Mouse (Mus musculus): ENCODE measurements around the gene Krtap19-5. TPM values are rescaled to one million over a fixed set of nuclear protein-coding genes. Genes with fewer than 3 reads are reported as not detected.

Gene Krtap19-5
- polyA plus RNA-seq, 1 experiment from 2014 or later = not detected

GRCm38 (mm10) chr16:88874169-88874568, 22.1 kb downstream of the Krtap19-5 start, which contains the start of gene Krtap19-2:
TSS of gene Krtap19-2 (minus strand) at chr16:88874269.
- no peak for TF ChIP-seq CTCF (IDR thresholded peaks at IDR 0.05; ENCODE audit: low read depth)
- DNase-seq (ENCODE audit: low spot score) (no peak), ATAC-seq (replicated peaks; ENCODE audit: low FRiP score, low read depth) (no peak)
- Histone ChIP-seq H3K4me1 (replicated peaks; ENCODE audit: insufficient read depth, low read length) (no peaks in the 10 kb centered on the region), H3K9me3 (replicated peaks; ENCODE audit: low read length) (no peaks in the 10 kb centered on the region), H3K27me3 (ENCODE audit: insufficient read depth, low read length) (no peaks in the 10 kb centered on the region), H3K27ac (no peak within 1 kb of the TSS), H3K9ac (ENCODE audit: low read depth, low read length) (no peak within 1 kb of the TSS), H3K36me3 (ENCODE audit: insufficient read depth, low read length) (no peaks in the 10 kb centered on the region), H3K4me2 (ENCODE audit: low read length) (no peak within 1 kb of the TSS), H3K4me3 (replicated peaks; ENCODE audit: low read depth, low read length) (no peak within 1 kb of the TSS)
- 96% methylated on average over 3 of the region's 3 CpGs for WGBS

DNA sequence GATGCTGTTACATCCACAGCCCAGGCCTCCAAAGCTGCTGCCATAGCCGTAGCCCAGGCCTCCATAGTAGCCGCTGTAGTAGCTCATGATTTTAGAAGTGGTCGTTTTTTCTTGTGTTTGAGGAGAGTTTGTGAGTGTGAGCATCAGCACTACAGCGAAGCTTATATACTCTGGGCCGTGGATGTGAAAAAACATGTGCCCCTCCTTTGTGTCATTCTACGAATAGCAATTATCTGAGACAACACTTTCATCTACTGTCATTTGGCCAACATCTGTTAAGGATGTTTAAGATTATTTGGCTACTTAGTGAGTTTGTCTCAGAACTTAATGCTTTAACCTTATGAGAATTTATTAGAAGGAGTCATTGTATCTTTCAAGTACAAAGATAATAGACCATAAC, 26.9 kb downstream of the Krtap19-5 start, which contains the start of gene Krtap19-1:
Krtap19-1 (minus strand) TSS at position 101 of the 400 bp plus-strand sequence.
- Histone ChIP-seq H3K27ac (no peak within 1 kb of the TSS), H3K4me2 (ENCODE audit: low read length) (no peak within 1 kb of the TSS), H3K4me3 (replicated peaks; ENCODE audit: low read depth, low read length) (no peak within 1 kb of the TSS), H3K9ac (ENCODE audit: low read depth, low read length) (no peak within 1 kb of the TSS), H3K27me3 (ENCODE audit: insufficient read depth, low read length) (no peaks in the 10 kb centered on the region), H3K36me3 (ENCODE audit: insufficient read depth, low read length) (no peaks in the 10 kb centered on the region), H3K9me3 (replicated peaks; ENCODE audit: low read length) (no peaks in the 10 kb centered on the region), H3K4me1 (replicated peaks; ENCODE audit: insufficient read depth, low read length) (no peaks in the 10 kb centered on the region)
- no peak for TF ChIP-seq CTCF (IDR thresholded peaks at IDR 0.05; ENCODE audit: low read depth)
- ATAC-seq (replicated peaks; ENCODE audit: low FRiP score, low read depth) = no peak
- no peak for DNase-seq (ENCODE audit: low spot score)
- 90% methylated on average over 6 of the region's 6 CpGs for WGBS

GRCm38 (mm10) chr16:88864887-88865407, 31.3 kb downstream of the Krtap19-5 start:
- H3K9ac ChIP-seq (ENCODE audit: low read depth, low read length) = no peak overlapping the region
- no peak overlapping the region for H3K4me2 ChIP-seq (ENCODE audit: low read length)
- DNase-seq (ENCODE audit: low spot score) (no peak), ATAC-seq (replicated peaks; ENCODE audit: low FRiP score, low read depth) (no peak)
- no peak for TF ChIP-seq CTCF (IDR thresholded peaks at IDR 0.05; ENCODE audit: low read depth)
- 50% methylated on average over 4 of the region's 4 CpGs for WGBS
- no peaks in the 10 kb centered on the region for H3K36me3 ChIP-seq (ENCODE audit: insufficient read depth, low read length)
- H3K27ac ChIP-seq = no peak overlapping the region
- H3K9me3 ChIP-seq (replicated peaks; ENCODE audit: low read length) = no peaks in the 10 kb centered on the region
- no peaks in the 10 kb centered on the region for H3K4me1 ChIP-seq (replicated peaks; ENCODE audit: insufficient read depth, low read length)
- H3K27me3 ChIP-seq (ENCODE audit: insufficient read depth, low read length) = no peaks in the 10 kb centered on the region
- no peak overlapping the region for H3K4me3 ChIP-seq (replicated peaks; ENCODE audit: low read depth, low read length)

- DNase-seq (ENCODE audit: low spot score) (peak; percentile 33), ATAC-seq (replicated peaks; ENCODE audit: low FRiP score, low read depth) (no peak)
- peak; percentile 83 for TF ChIP-seq CTCF (IDR thresholded peaks at IDR 0.05; ENCODE audit: low read depth)
- H3K4me2 ChIP-seq (ENCODE audit: low read length) = no peak overlapping the region
- H3K36me3 ChIP-seq (ENCODE audit: insufficient read depth, low read length) = no peaks in the 10 kb centered on the region
- WGBS = 14% methylated on average over 5 of the region's 5 CpGs
- no peaks in the 10 kb centered on the region for H3K27me3 ChIP-seq (ENCODE audit: insufficient read depth, low read length)
- no peaks in the 10 kb centered on the region for H3K4me1 ChIP-seq (replicated peaks; ENCODE audit: insufficient read depth, low read length)
- no peak overlapping the region for H3K9ac ChIP-seq (ENCODE audit: low read depth, low read length)
- no peak overlapping the region for H3K4me3 ChIP-seq (replicated peaks; ENCODE audit: low read depth, low read length)
- no peak overlapping the region for H3K27ac ChIP-seq
- no peaks in the 10 kb centered on the region for H3K9me3 ChIP-seq (replicated peaks; ENCODE audit: low read length)
Observed at GRCm38 (mm10) chr16:88851450-88851849, 44.8 kb downstream of the Krtap19-5 start.

DNA sequence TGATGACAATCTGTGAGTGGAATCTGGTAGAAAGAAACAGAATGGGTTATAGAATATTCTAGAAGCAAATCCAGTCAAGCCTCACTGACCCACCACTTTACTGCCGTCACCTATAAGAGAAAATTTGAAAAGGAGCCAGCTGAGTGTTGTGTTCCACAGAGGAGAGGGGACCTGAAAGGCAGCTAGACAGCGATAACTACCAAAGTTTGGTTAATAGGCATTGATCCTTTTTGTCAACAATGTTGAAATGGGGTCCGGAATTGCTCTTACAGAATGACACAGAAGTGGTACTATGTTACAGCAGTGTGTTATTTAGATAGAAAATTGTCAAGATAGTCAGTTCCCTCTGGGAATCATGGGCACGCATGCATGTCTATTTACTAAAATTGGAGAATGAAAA, 47.7 kb downstream of the Krtap19-5 start:
- DNase-seq (ENCODE audit: low spot score) (no peak), ATAC-seq (replicated peaks; ENCODE audit: low FRiP score, low read depth) (no peak)
- Histone ChIP-seq H3K27ac (no peak overlapping the region), H3K9ac (ENCODE audit: low read depth, low read length) (no peak overlapping the region), H3K4me1 (replicated peaks; ENCODE audit: insufficient read depth, low read length) (no peaks in the 10 kb centered on the region), H3K4me2 (ENCODE audit: low read length) (no peak overlapping the region), H3K36me3 (ENCODE audit: insufficient read depth, low read length) (no peaks in the 10 kb centered on the region), H3K27me3 (ENCODE audit: insufficient read depth, low read length) (no peaks in the 10 kb centered on the region), H3K9me3 (replicated peaks; ENCODE audit: low read length) (no peaks in the 10 kb centered on the region), H3K4me3 (replicated peaks; ENCODE audit: low read depth, low read length) (no peak overlapping the region)
- WGBS = 87% methylated on average over 4 of the region's 4 CpGs
- TF ChIP-seq CTCF (IDR thresholded peaks at IDR 0.05; ENCODE audit: low read depth) = no peak

- no peaks in the 10 kb centered on the region for H3K4me1 ChIP-seq (replicated peaks; ENCODE audit: insufficient read depth, low read length)
Observed at GRCm38 (mm10) chr16:88847363-88847762, 48.9 kb downstream of the Krtap19-5 start.

More at GRCm38 (mm10) chr16:88847363-88847762, 48.9 kb downstream of the Krtap19-5 start:
- ATAC-seq (replicated peaks; ENCODE audit: low FRiP score, low read depth) (no peak; the same call in 1 of the 2 replicates), DNase-seq (ENCODE audit: low spot score) (peak; percentile 9)
- no peak overlapping the region for H3K9ac ChIP-seq (ENCODE audit: low read depth, low read length)
- H3K4me3 ChIP-seq (replicated peaks; ENCODE audit: low read depth, low read length) = no peak overlapping the region
- no peak for TF ChIP-seq CTCF (IDR thresholded peaks at IDR 0.05; ENCODE audit: low read depth)
- 78% methylated on average over 1 of the region's 1 CpGs for WGBS
- H3K27me3 ChIP-seq (ENCODE audit: insufficient read depth, low read length) = no peaks in the 10 kb centered on the region
- no peaks in the 10 kb centered on the region for H3K36me3 ChIP-seq (ENCODE audit: insufficient read depth, low read length)
- no peaks in the 10 kb centered on the region for H3K9me3 ChIP-seq (replicated peaks; ENCODE audit: low read length)
- no peak overlapping the region for H3K27ac ChIP-seq
- H3K4me2 ChIP-seq (ENCODE audit: low read length) = no peak overlapping the region

Other genes with a start within 250 kb of the Krtap19-5 start
- gene Krtap26-1, start 248.7 kb downstream of the Krtap19-5 start, polyA plus RNA-seq (2015; fragmentation: Nextera tagmentation; extraction: Ambion mirVana) = not detected in 2 replicates
- gene Krtap27-1, start 224.8 kb downstream of the Krtap19-5 start, polyA plus RNA-seq (2015; fragmentation: Nextera tagmentation; extraction: Ambion mirVana) = not detected in 2 replicates
- gene 2310061N02Rik, start 188.5 kb downstream of the Krtap19-5 start, polyA plus RNA-seq (2015; fragmentation: Nextera tagmentation; extraction: Ambion mirVana) = not detected in 2 replicates
- gene Krtap13-1, start 167.6 kb downstream of the Krtap19-5 start, polyA plus RNA-seq (2015; fragmentation: Nextera tagmentation; extraction: Ambion mirVana) = not detected in 2 replicates
- gene Krtap13, start 144.8 kb downstream of the Krtap19-5 start, polyA plus RNA-seq (2015; fragmentation: Nextera tagmentation; extraction: Ambion mirVana) = not detected in 2 replicates
- gene 2310034C09Rik, start 137.6 kb downstream of the Krtap19-5 start, polyA plus RNA-seq (2015; fragmentation: Nextera tagmentation; extraction: Ambion mirVana) = not detected in 2 replicates
- gene 2310057N15Rik, start 122.3 kb downstream of the Krtap19-5 start, polyA plus RNA-seq (2015; fragmentation: Nextera tagmentation; extraction: Ambion mirVana) = not detected in 2 replicates
- not detected in 2 replicates for gene Gm5965, start 118.6 kb downstream of the Krtap19-5 start, polyA plus RNA-seq (2015; fragmentation: Nextera tagmentation; extraction: Ambion mirVana)
- not detected in 2 replicates for gene Gm20741, start 84.2 kb downstream of the Krtap19-5 start, polyA plus RNA-seq (2015; fragmentation: Nextera tagmentation; extraction: Ambion mirVana)
- not detected in 2 replicates for gene Krtap15, start 76.2 kb downstream of the Krtap19-5 start, polyA plus RNA-seq (2015; fragmentation: Nextera tagmentation; extraction: Ambion mirVana)
- gene Krtap14, start 70.3 kb downstream of the Krtap19-5 start, polyA plus RNA-seq (2015; fragmentation: Nextera tagmentation; extraction: Ambion mirVana) = not detected in 2 replicates
- gene Krtap19-1, start 27.0 kb downstream of the Krtap19-5 start, polyA plus RNA-seq (2015; fragmentation: Nextera tagmentation; extraction: Ambion mirVana) = not detected in 2 replicates
- not detected in 2 replicates for gene Krtap19-2, start 22.2 kb downstream of the Krtap19-5 start, polyA plus RNA-seq (2015; fragmentation: Nextera tagmentation; extraction: Ambion mirVana)
- not detected in 2 replicates for gene Krtap19-3, start 18.4 kb downstream of the Krtap19-5 start, polyA plus RNA-seq (2015; fragmentation: Nextera tagmentation; extraction: Ambion mirVana)
- gene Krtap19-4, start 11.4 kb downstream of the Krtap19-5 start, polyA plus RNA-seq (2015; fragmentation: Nextera tagmentation; extraction: Ambion mirVana) = not detected in 2 replicates
- not detected in 2 replicates for gene Krtap19-9b, start 35.8 kb upstream of the Krtap19-5 start, polyA plus RNA-seq (2015; fragmentation: Nextera tagmentation; extraction: Ambion mirVana)
- not detected in 2 replicates for gene Krtap16-3, start 66.4 kb upstream of the Krtap19-5 start, polyA plus RNA-seq (2015; fragmentation: Nextera tagmentation; extraction: Ambion mirVana)
- not detected in 2 replicates for gene Krtap22-2, start 114.3 kb upstream of the Krtap19-5 start, polyA plus RNA-seq (2015; fragmentation: Nextera tagmentation; extraction: Ambion mirVana)
- not detected in 2 replicates for gene Gm10229, start 118.8 kb upstream of the Krtap19-5 start, polyA plus RNA-seq (2015; fragmentation: Nextera tagmentation; extraction: Ambion mirVana)
- not detected in 2 replicates for gene Krtap6-1, start 135.2 kb upstream of the Krtap19-5 start, polyA plus RNA-seq (2015; fragmentation: Nextera tagmentation; extraction: Ambion mirVana)
- gene Gm10228, start 145.0 kb upstream of the Krtap19-5 start, polyA plus RNA-seq (2015; fragmentation: Nextera tagmentation; extraction: Ambion mirVana) = not detected in 2 replicates
- not detected in 2 replicates for gene Krtap6-5, start 151.4 kb upstream of the Krtap19-5 start, polyA plus RNA-seq (2015; fragmentation: Nextera tagmentation; extraction: Ambion mirVana)
- gene 1110025L11Rik, start 167.5 kb upstream of the Krtap19-5 start, polyA plus RNA-seq (2015; fragmentation: Nextera tagmentation; extraction: Ambion mirVana) = not detected in 2 replicates
- gene Krtap6-3, start 187.6 kb upstream of the Krtap19-5 start, polyA plus RNA-seq (2015; fragmentation: Nextera tagmentation; extraction: Ambion mirVana) = not detected in 2 replicates
- not detected in 2 replicates for gene Gm6358, start 244.4 kb upstream of the Krtap19-5 start, polyA plus RNA-seq (2015; fragmentation: Nextera tagmentation; extraction: Ambion mirVana)

Data from kidney, postnatal 0 days (tissue).